Mouse (Mus musculus) cerebellum, adult 2 months (tissue): ENCODE data around the gene St6galnac3.

Experiments
- CTCF ChIP-seq: fragments of 200-500 bp; IDR thresholded peaks from 2 replicates; pipeline ENCODE4 v1.5.1; 2011; ENCODE audit warnings: low read depth, mild to moderate bottlenecking, control low read depth, low read length, moderate library complexity, borderline replicate concordance; ENCODE audit not compliant: insufficient read depth
- POLR2A ChIP-seq: fragments of 200-500 bp; IDR thresholded peaks from 2 replicates; pipeline ENCODE4 v1.6.1; 2011; ENCODE audit warnings: low read length, control low read depth, borderline replicate concordance; ENCODE audit not compliant: insufficient read depth

- TF ChIP-seq CTCF (no peak), POLR2A (no peak)
Measured at GRCm38 (mm10) chr3:153170146-153170545, 554.8 kb downstream of the St6galnac3 start.
